Mouse (Mus musculus): ENCODE results near the gene Hoxd8. TPM values are rescaled to one million over a fixed set of nuclear protein-coding genes. Genes with fewer than 3 reads are reported as not detected.
A peak's percentile ranks its signal among the peaks of the same experiment; 100 is the strongest.

The Hoxd8 gene
- polyA plus RNA-seq, 1 experiment from 2014 or later, result 0.10 TPM

DNA sequence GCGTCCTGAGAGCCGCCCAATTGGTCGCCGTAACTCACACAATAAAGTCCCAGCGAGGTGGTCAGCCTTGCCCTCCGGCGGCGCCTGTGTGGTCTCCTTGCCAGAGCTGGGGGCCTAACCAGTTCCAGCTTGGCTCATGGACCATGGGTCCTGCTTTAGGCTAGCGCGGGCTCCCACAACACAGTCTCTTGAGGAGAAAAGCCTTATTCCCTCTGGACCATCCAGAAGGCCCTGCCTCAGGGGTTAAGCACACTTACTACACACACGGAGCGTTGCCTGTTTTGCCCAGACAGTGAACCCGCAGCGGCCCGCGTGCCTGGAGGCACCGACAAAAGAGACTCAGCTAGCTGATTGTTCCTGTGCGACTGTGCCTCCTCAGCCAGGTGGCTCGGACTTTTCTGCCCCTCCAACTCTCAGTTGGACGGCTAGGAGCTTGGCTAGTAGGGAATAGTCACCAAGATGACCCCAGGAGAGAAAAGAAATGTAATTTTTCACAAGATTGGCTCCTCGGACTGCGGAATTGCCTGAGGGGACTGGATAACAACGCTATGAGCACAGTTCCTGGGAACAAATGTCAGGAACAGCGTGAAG, 30.5 kb upstream of the Hoxd8 start:
- Histone ChIP-seq H3K27ac (replicated peaks) (no peak overlapping the region), H3K4me2 (replicated peaks) (no peak overlapping the region), H3K36me3 (no peaks in the 10 kb centered on the region), H3K4me3 (no peak overlapping the region), H3K9ac (replicated peaks) (no peak overlapping the region), H3K4me1 (peaks cover 5% of the 10 kb centered on the region; the same call in 1 of the 2 replicates), H3K27me3 (peaks cover 99% of the 10 kb centered on the region), H3K9me3 (no peaks in the 10 kb centered on the region)
- ATAC-seq (replicated peaks), result no peak
- WGBS, result 2% methylated on average over 24 of the region's 24 CpGs

DNA sequence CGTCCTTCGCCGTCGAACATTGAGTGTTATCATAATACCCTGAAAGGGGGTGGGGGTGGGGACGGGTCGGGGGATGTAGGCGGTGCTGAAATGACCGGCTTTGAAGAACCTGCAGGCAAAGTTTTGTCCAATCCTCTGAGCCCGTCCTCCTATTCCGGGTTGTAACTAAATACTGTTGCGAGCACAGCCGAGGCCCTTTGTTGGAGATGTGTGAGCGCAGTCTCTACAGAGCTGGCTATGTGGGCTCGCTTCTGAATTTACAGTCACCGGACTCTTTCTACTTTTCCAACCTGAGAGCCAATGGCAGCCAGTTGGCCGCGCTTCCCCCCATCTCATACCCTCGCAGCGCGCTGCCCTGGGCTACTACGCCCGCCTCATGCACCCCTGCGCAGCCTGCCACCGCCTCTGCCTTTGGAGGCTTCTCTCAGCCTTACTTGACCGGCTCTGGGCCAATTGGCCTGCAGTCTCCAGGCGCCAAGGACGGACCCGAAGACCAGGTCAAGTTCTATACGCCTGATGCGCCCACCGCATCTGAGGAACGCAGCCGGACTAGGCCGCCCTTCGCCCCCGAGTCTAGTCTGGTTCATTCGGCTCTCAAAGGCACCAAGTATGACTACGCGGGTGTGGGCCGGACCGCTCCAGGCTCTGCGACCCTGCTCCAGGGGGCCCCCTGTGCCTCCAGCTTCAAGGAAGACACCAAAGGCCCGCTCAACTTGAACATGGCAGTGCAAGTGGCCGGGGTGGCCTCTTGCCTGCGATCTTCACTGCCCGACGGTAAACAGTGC, 29.3 kb upstream of the Hoxd8 start, which contains the start of gene Hoxd12:
Gene Hoxd12 (plus strand): TSS at position 133 of the 785 bp plus-strand sequence.
- 2% methylated on average over 47 of the region's 47 CpGs for WGBS
- Histone ChIP-seq H3K4me1 (peaks cover 8% of the 10 kb centered on the region; the same call in 1 of the 2 replicates), H3K9ac (replicated peaks) (no peak within 1 kb of the TSS), H3K36me3 (no peaks in the 10 kb centered on the region), H3K4me2 (replicated peaks) (no peak within 1 kb of the TSS), H3K27ac (replicated peaks) (no peak within 1 kb of the TSS), H3K9me3 (no peaks in the 10 kb centered on the region), H3K27me3 (peaks cover 99% of the 10 kb centered on the region), H3K4me3 (no peak within 1 kb of the TSS)
- no peak for ATAC-seq (replicated peaks)

DNA sequence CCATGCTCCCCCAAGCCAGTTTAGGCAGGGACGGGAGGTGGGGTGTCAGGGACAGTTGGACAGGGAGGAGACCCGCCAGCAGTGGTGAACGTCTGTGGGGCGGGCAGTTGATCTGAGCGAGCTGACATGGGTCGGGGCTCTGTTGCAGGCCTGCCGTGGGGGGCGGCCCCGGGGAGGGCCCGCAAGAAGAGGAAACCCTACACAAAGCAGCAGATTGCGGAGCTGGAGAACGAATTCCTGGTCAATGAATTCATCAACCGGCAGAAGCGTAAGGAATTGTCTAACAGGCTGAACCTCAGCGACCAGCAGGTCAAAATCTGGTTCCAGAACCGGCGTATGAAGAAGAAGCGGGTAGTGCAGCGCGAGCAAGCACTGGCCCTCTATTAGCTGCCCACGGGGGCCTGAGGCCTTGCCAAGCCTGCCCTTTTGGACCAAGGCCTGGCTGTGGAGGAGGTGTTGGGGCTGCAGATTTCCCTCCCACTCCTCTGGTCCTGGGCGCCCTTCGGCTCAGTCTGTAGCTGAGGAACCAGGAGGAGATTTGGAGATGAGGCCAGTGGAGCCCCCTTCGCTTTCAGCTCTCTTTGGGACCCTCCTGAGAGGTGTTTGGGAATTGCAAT, 28.6 kb upstream of the Hoxd8 start:
- Histone ChIP-seq H3K9ac (replicated peaks) (no peak overlapping the region), H3K36me3 (no peaks in the 10 kb centered on the region), H3K4me2 (replicated peaks) (no peak overlapping the region), H3K27ac (replicated peaks) (no peak overlapping the region), H3K27me3 (peaks cover 99% of the 10 kb centered on the region), H3K4me3 (no peak overlapping the region), H3K4me1 (peaks cover 8% of the 10 kb centered on the region; the same call in 1 of the 2 replicates), H3K9me3 (no peaks in the 10 kb centered on the region)
- ATAC-seq (replicated peaks), result no peak
- 5% methylated on average over 24 of the region's 24 CpGs for WGBS

DNA sequence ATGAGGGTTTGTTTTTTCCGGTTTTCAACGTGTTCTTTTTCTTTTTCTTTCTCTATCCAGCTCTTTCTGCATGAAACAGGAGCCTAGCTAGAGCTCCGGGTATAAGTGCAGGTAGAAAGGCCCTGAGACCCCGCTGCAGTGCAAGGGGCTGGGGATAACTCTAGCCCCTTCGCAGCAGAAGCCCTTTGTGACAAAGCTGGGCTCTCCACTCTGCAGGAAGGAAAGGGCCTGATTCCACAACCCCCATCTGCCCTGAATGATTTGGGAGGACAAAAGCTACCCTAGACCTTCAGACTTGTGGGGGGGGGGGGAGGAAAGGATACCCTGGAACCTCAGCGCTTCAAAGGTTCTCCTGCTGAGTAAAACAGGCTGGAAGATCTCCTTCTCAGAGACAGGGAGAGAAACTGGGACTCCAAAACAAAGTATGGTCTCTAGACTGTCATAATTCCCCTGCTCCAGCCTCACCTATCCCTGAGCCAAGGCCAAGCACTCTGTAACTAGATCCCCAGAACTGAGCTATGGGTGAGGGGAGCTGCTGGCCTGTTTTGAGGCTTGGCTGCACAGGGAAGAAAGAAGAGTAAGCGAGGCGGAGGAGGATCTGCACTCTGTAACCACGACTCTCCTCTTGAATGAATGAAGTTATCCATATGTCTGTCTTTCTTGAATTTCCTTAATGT, 27.9 kb upstream of the Hoxd8 start:
- H3K4me2 ChIP-seq (replicated peaks), result no peak overlapping the region
- peaks cover 8% of the 10 kb centered on the region; the same call in 1 of the 2 replicates for H3K4me1 ChIP-seq
- no peak overlapping the region for H3K9ac ChIP-seq (replicated peaks)
- H3K27ac ChIP-seq (replicated peaks), result no peak overlapping the region
- no peaks in the 10 kb centered on the region for H3K36me3 ChIP-seq
- H3K27me3 ChIP-seq, result peaks cover 99% of the 10 kb centered on the region
- ATAC-seq (replicated peaks), result no peak
- WGBS, result 3% methylated on average over 9 of the region's 9 CpGs
- no peaks in the 10 kb centered on the region for H3K9me3 ChIP-seq
- no peak overlapping the region for H3K4me3 ChIP-seq

DNA sequence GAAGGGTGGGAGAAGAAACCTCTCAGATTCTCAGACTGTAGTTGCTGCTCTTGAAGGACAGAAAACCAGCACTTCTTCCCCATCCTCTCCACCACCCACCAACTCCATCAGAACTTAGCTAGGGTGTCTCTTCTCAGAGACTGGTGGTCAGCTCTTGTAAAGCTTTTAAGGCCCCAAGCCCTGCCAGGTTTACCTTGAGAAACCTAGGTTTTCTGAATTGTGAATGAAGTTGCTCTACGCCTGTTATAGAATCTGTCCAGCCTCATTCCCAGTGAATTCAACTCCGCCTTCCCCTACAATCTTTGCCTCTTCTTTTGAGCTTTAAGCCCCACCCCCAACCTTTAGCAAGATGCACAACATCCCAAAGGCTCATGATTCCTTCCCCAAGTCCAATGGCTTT, 27.3 kb upstream of the Hoxd8 start:
- peaks cover 13% of the 10 kb centered on the region for H3K4me1 ChIP-seq
- no peak overlapping the region for H3K27ac ChIP-seq (replicated peaks)
- no peaks in the 10 kb centered on the region for H3K9me3 ChIP-seq
- no peak overlapping the region for H3K4me3 ChIP-seq
- H3K27me3 ChIP-seq, result peaks cover 99% of the 10 kb centered on the region
- H3K4me2 ChIP-seq (replicated peaks), result no peak overlapping the region
- WGBS, result 5% methylated on average over 2 of the region's 2 CpGs
- H3K36me3 ChIP-seq, result no peaks in the 10 kb centered on the region
- no peak for ATAC-seq (replicated peaks)
- H3K9ac ChIP-seq (replicated peaks), result no peak overlapping the region

DNA sequence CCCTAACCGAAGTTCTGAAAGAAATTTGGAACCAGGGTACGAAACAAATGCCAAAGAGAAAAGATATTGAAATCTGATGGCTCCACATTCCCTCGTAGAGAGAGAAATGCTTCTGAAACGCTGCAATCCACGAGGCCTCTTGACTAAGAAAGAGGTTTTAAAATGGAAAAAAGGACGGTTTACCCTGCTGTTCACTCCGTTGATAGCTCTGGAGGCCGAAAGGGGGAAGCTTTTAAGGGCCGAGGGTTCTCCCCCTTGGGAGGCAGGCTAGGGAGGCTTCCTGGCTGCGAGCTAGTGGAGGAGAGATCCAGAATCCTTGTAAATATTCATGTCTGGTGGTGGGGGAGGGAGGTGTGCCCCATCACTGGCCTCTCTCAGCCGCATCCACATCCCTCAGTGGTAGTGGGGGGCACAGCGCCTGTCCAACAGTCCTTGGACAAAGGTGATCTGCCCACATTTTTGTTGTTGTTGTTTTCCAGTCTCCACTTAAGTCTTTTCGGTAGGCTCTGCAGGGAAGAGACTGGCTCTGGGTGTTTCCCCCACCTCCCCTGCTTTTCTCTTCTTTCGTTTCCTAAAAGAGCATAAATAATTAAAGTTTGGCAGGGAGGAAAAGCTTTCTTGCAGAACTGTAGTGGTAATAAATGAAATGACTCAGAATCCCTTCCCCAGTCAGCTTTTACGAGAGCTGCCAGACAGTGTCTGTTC, 25.4 kb upstream of the Hoxd8 start, which contains the start of gene Hoxd11:
Gene Hoxd11 (plus strand): TSS at position 667 of the 705 bp plus-strand sequence.
- no peak within 1 kb of the TSS for H3K4me3 ChIP-seq
- no peaks in the 10 kb centered on the region for H3K9me3 ChIP-seq
- no peak within 1 kb of the TSS for H3K27ac ChIP-seq (replicated peaks)
- ATAC-seq (replicated peaks), result no peak
- peaks cover 16% of the 10 kb centered on the region for H3K4me1 ChIP-seq
- peaks cover 100% of the 10 kb centered on the region for H3K27me3 ChIP-seq
- no peak within 1 kb of the TSS for H3K9ac ChIP-seq (replicated peaks)
- no peak within 1 kb of the TSS for H3K4me2 ChIP-seq (replicated peaks)
- WGBS, result 2% methylated on average over 15 of the region's 15 CpGs
- H3K36me3 ChIP-seq, result no peaks in the 10 kb centered on the region

DNA sequence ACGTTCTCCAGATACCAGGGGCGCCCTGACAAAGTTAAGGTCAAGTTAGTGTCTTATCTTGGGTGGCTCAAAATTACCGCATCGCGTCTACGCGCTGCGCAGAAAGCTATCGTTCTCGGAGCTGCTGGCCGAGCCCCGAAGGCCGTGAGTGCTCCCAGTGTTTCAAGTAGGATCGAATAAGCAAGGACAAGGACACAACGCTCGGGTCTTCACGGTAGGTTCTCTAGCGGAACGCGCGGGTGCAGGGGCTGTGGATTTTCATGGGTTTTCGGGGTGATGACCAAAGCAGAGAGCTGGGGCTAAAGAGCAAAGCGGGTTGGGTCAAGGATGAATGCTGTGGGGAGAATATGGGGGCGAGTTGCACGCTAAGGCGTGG, 24.8 kb upstream of the Hoxd8 start:
- no peak overlapping the region for H3K4me2 ChIP-seq (replicated peaks)
- no peak for ATAC-seq (replicated peaks)
- no peak overlapping the region for H3K27ac ChIP-seq (replicated peaks)
- under 1% methylated on average over 26 of the region's 26 CpGs for WGBS
- H3K36me3 ChIP-seq, result no peaks in the 10 kb centered on the region
- H3K9ac ChIP-seq (replicated peaks), result no peak overlapping the region
- H3K27me3 ChIP-seq, result peaks cover 100% of the 10 kb centered on the region
- H3K4me3 ChIP-seq, result no peak overlapping the region
- no peaks in the 10 kb centered on the region for H3K9me3 ChIP-seq
- peaks cover 16% of the 10 kb centered on the region for H3K4me1 ChIP-seq

DNA sequence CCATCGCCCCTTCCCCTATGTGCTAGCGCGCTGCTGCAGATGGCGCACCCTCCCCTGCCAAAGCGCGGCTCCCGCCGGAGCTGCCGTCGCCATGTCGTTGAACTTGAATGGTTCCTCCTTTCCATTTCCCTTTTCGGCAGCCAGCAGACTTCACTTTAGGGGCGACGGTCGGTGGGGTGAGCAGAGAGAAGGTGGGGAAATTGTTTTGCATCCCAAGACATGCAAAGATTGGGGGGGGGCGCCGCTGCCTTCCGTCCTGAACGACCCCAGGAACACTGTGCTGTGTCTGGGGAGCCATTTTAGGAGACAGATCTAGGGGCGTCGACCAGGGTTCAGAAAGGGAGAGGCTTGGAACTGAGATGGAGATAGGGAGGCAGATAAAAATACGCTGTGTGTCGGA, 24.4 kb upstream of the Hoxd8 start:
- Histone ChIP-seq H3K27me3 (peaks cover 100% of the 10 kb centered on the region), H3K36me3 (no peaks in the 10 kb centered on the region), H3K9ac (replicated peaks) (no peak overlapping the region), H3K4me1 (peaks cover 16% of the 10 kb centered on the region), H3K4me2 (replicated peaks) (no peak overlapping the region), H3K4me3 (no peak overlapping the region), H3K9me3 (no peaks in the 10 kb centered on the region), H3K27ac (replicated peaks) (no peak overlapping the region)
- WGBS, result under 1% methylated on average over 23 of the region's 23 CpGs
- ATAC-seq (replicated peaks), result no peak

DNA sequence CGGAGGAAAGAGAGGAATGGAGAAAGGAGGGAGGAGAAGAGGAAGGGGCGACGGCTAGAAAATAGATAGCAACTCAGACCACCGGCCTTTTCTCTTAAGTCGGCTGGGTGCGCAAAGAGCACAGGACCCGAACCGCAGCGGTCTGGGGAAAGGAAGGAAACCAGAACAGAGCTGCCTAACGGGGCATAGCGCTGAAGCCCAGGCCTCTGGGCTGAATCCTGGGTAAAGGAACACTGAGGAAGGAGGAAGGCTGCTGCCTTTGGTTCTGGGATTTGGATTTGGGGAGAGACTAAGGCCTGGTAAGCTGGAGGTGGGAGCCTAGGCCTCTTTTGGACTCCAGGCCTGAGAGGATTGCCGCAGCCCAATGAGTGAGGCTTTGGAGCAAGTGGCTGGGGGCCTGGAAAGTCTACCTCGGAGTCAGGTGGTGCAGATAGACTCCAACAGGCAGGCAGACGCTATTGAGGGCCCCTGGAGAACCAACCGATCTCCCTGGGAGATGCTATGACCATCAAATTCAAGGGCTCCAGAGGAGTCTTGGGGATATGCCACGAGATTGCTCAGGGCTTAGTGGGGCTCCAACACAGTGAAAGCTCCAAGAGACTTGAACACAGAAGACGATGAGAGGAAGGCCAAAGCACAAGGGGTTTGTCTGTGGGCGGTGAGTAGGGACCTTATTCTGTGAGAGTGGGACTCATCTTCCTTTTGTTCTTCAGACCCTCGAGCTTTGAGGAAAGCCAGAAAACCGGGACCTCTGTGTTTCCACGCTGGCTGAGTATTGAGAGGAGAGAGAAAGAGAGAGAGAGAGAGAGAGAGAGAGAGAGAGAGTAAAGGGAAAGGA, 23.6 kb upstream of the Hoxd8 start:
- Histone ChIP-seq H3K4me2 (replicated peaks) (no peak overlapping the region), H3K9me3 (no peaks in the 10 kb centered on the region), H3K36me3 (no peaks in the 10 kb centered on the region), H3K27ac (replicated peaks) (no peak overlapping the region), H3K4me3 (no peak overlapping the region), H3K4me1 (peaks cover 16% of the 10 kb centered on the region), H3K9ac (replicated peaks) (no peak overlapping the region), H3K27me3 (peaks cover 100% of the 10 kb centered on the region)
- no peak for ATAC-seq (replicated peaks)
- 2% methylated on average over 21 of the region's 21 CpGs for WGBS

DNA sequence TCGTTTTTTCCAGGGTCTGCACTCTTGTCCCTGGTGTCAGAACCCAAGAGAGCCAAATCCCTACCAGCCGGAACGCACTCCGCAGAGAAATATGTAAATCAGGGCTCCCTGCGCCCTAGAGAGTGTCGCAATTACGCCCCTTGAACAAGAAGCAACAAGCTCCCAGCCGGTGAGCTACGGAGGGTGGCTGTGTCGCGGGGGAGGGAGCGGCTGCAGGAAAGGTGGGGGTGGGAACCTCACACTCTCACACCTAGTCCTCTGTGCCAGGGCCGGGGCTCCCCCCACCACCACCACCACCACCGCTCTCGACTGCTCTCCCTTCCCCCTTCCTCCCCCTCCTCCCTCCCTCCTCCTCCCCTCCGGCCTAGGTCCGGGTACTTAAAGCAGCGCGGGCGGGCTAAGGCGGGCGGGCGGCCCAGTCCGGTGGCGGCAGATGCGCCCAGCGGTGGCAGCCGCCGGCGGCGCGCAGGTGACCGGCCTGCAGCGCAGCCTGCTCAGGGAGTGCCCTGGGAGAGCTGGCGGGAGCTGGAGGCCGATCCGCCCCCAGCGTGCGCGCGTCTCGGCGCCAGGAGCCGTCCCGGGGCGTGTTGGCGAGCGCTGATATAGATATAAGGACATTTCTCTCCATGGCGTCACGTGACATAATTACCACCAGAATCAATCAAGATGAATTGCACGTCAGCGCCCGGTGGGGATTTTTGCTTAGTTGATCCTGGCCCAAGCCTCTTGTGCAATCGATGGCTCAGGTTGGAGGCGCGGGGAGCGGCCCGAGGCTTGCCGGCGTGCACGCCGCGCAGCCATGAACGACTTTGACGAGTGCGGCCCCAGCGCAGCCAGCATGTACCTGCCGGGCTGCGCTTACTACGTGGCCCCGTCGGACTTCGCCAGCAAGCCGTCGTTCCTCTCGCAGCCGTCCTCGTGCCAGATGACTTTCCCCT, 22.6 kb upstream of the Hoxd8 start:
- H3K4me1 ChIP-seq, result peaks cover 16% of the 10 kb centered on the region
- peaks cover 99% of the 10 kb centered on the region for H3K27me3 ChIP-seq
- no peaks in the 10 kb centered on the region for H3K9me3 ChIP-seq
- no peaks in the 10 kb centered on the region for H3K36me3 ChIP-seq
- no peak overlapping the region for H3K9ac ChIP-seq (replicated peaks)
- H3K4me2 ChIP-seq (replicated peaks), result 0 out of 2 replicates have a peak overlapping the region, but pooled peaks have one; percentile 0
- 1% methylated on average over 71 of the region's 78 CpGs for WGBS
- peak overlapping the region; percentile 15; the same call in 1 of the 2 replicates for H3K4me3 ChIP-seq
- H3K27ac ChIP-seq (replicated peaks), result no peak overlapping the region
- ATAC-seq (replicated peaks), result no peak

Data from forebrain, embryonic 15.5 days (tissue).